Mouse (Mus musculus): ENCODE data around the gene Pbx1.

- TF ChIP-seq CTCF (conservative IDR thresholded peaks at IDR 0.05; ENCODE audit: low read length) (no peak), POU5F1 (IDR thresholded peaks at IDR 0.05; ENCODE audit: borderline replicate concordance, low read length) (no peak)
These were observed 189.0 kb downstream of the Pbx1 start for GRCm38 (mm10) chr1:168243068-168243467.
